Mouse (Mus musculus): ENCODE results near the gene Itprid1. TPM values are rescaled to one million over a fixed set of nuclear protein-coding genes. Genes with fewer than 3 reads are reported as not detected.

The Itprid1 gene
- polyA plus RNA-seq, 1 experiment = not detected

- TF ChIP-seq MYOD1 (IDR thresholded peaks at IDR 0.05; ENCODE audit: control insufficient read depth, insufficient read length, low read depth) (no peak), MYOG (IDR thresholded peaks at IDR 0.05; ENCODE audit: control insufficient read depth, extremely low read depth, insufficient read length) (no peak), FOSL1 (IDR thresholded peaks at IDR 0.05; ENCODE audit: insufficient read depth, low read length, poor library complexity, severe bottlenecking) (no peak), CTCF (IDR thresholded peaks at IDR 0.05; ENCODE audit: control insufficient read depth, insufficient read depth, insufficient read length) (no peak), USF1 (IDR thresholded peaks at IDR 0.05; ENCODE audit: low read depth) (no peak), CEBPB (IDR thresholded peaks at IDR 0.05; ENCODE audit: low read depth) (no peak), MAX (IDR thresholded peaks at IDR 0.05) (no peak)
- H3K79me2 ChIP-seq (ENCODE audit: control insufficient read depth, insufficient read depth) = no peaks in the 10 kb centered on the region
- H3ac ChIP-seq (ENCODE audit: control insufficient read depth, insufficient read length, low read depth) = no peak overlapping the region
Measured at GRCm38 (mm10) chr6:55901568-55902328, 65.1 kb downstream of the Itprid1 start.

GRCm38 (mm10) chr6:55902329-55902605 is 65.6 kb downstream of the Itprid1 start:
- H3K79me3 ChIP-seq (ENCODE audit: low read depth) = no peaks in the 10 kb centered on the region

More at GRCm38 (mm10) chr6:55901568-55902328, 65.1 kb downstream of the Itprid1 start:
- H3K4me3 ChIP-seq (ENCODE audit: insufficient read depth, poor library complexity, severe bottlenecking) = no peak overlapping the region
- no peaks in the 10 kb centered on the region for H3K36me3 ChIP-seq (ENCODE audit: control insufficient read depth, insufficient read depth)
- H3K79me3 ChIP-seq (ENCODE audit: low read depth) = no peaks in the 10 kb centered on the region
- H3K27me3 ChIP-seq (ENCODE audit: control insufficient read depth, insufficient read depth, insufficient read length) = no peaks in the 10 kb centered on the region

GRCm38 (mm10) chr6:55919206-55919605 is 82.5 kb downstream of the Itprid1 start:
- Histone ChIP-seq H3K4me3 (ENCODE audit: insufficient read depth, poor library complexity, severe bottlenecking) (no peak overlapping the region), H3ac (ENCODE audit: control insufficient read depth, insufficient read length, low read depth) (no peak overlapping the region), H3K79me2 (ENCODE audit: control insufficient read depth, insufficient read depth) (no peaks in the 10 kb centered on the region), H3K36me3 (ENCODE audit: control insufficient read depth, insufficient read depth) (no peaks in the 10 kb centered on the region), H3K27me3 (ENCODE audit: control insufficient read depth, insufficient read depth, insufficient read length) (no peaks in the 10 kb centered on the region), H3K79me3 (ENCODE audit: low read depth) (no peaks in the 10 kb centered on the region)
- TF ChIP-seq MYOG (IDR thresholded peaks at IDR 0.05; ENCODE audit: control insufficient read depth, extremely low read depth, insufficient read length) = no peak

More at GRCm38 (mm10) chr6:55902329-55902605, 65.6 kb downstream of the Itprid1 start:
- no peaks in the 10 kb centered on the region for H3K27me3 ChIP-seq (ENCODE audit: control insufficient read depth, insufficient read depth, insufficient read length)
- H3K4me3 ChIP-seq (ENCODE audit: insufficient read depth, poor library complexity, severe bottlenecking) = no peak overlapping the region
- H3ac ChIP-seq (ENCODE audit: control insufficient read depth, insufficient read length, low read depth) = no peak overlapping the region
- H3K36me3 ChIP-seq (ENCODE audit: control insufficient read depth, insufficient read depth) = no peaks in the 10 kb centered on the region
- no peaks in the 10 kb centered on the region for H3K79me2 ChIP-seq (ENCODE audit: control insufficient read depth, insufficient read depth)
- no peak for TF ChIP-seq MAX (IDR thresholded peaks at IDR 0.05)
- TF ChIP-seq FOSL1 (IDR thresholded peaks at IDR 0.05; ENCODE audit: insufficient read depth, low read length, poor library complexity, severe bottlenecking) = no peak
- TF ChIP-seq CEBPB (IDR thresholded peaks at IDR 0.05; ENCODE audit: low read depth) = no peak
- no peak for TF ChIP-seq CTCF (IDR thresholded peaks at IDR 0.05; ENCODE audit: control insufficient read depth, insufficient read depth, insufficient read length)

- TF ChIP-seq CTCF (IDR thresholded peaks at IDR 0.05; ENCODE audit: control insufficient read depth, insufficient read depth, insufficient read length) = no peak
- no peak for TF ChIP-seq USF1 (IDR thresholded peaks at IDR 0.05; ENCODE audit: low read depth)
- TF ChIP-seq CEBPB (IDR thresholded peaks at IDR 0.05; ENCODE audit: low read depth) = no peak
- TF ChIP-seq MYOD1 (IDR thresholded peaks at IDR 0.05; ENCODE audit: control insufficient read depth, insufficient read length, low read depth) = no peak
- TF ChIP-seq FOSL1 (IDR thresholded peaks at IDR 0.05; ENCODE audit: insufficient read depth, low read length, poor library complexity, severe bottlenecking) = no peak
- no peak for TF ChIP-seq MYOG (IDR thresholded peaks at IDR 0.05; ENCODE audit: control insufficient read depth, extremely low read depth, insufficient read length)
- TF ChIP-seq MAX (IDR thresholded peaks at IDR 0.05) = no peak
- no peak overlapping the region for H3ac ChIP-seq (ENCODE audit: control insufficient read depth, insufficient read length, low read depth)
- H3K79me2 ChIP-seq (ENCODE audit: control insufficient read depth, insufficient read depth) = no peaks in the 10 kb centered on the region
- no peaks in the 10 kb centered on the region for H3K79me3 ChIP-seq (ENCODE audit: low read depth)
- no peak overlapping the region for H3K4me3 ChIP-seq (ENCODE audit: insufficient read depth, poor library complexity, severe bottlenecking)
- H3K27me3 ChIP-seq (ENCODE audit: control insufficient read depth, insufficient read depth, insufficient read length) = no peaks in the 10 kb centered on the region
- H3K36me3 ChIP-seq (ENCODE audit: control insufficient read depth, insufficient read depth) = no peaks in the 10 kb centered on the region
Measured at GRCm38 (mm10) chr6:55920282-55920720, 83.6 kb downstream of the Itprid1 start.

- no peaks in the 10 kb centered on the region for H3K79me2 ChIP-seq (ENCODE audit: control insufficient read depth, insufficient read depth)
- TF ChIP-seq MYOD1 (IDR thresholded peaks at IDR 0.05; ENCODE audit: control insufficient read depth, insufficient read length, low read depth) (no peak), MAX (IDR thresholded peaks at IDR 0.05) (no peak), USF1 (IDR thresholded peaks at IDR 0.05; ENCODE audit: low read depth) (no peak), CEBPB (IDR thresholded peaks at IDR 0.05; ENCODE audit: low read depth) (no peak), MYOG (IDR thresholded peaks at IDR 0.05; ENCODE audit: control insufficient read depth, extremely low read depth, insufficient read length) (no peak), CTCF (IDR thresholded peaks at IDR 0.05; ENCODE audit: control insufficient read depth, insufficient read depth, insufficient read length) (no peak), FOSL1 (IDR thresholded peaks at IDR 0.05; ENCODE audit: insufficient read depth, low read length, poor library complexity, severe bottlenecking) (no peak)
- no peak overlapping the region for H3ac ChIP-seq (ENCODE audit: control insufficient read depth, insufficient read length, low read depth)
- no peaks in the 10 kb centered on the region for H3K27me3 ChIP-seq (ENCODE audit: control insufficient read depth, insufficient read depth, insufficient read length)
- H3K36me3 ChIP-seq (ENCODE audit: control insufficient read depth, insufficient read depth) = no peaks in the 10 kb centered on the region
- H3K4me3 ChIP-seq (ENCODE audit: insufficient read depth, poor library complexity, severe bottlenecking) = no peak overlapping the region
- no peaks in the 10 kb centered on the region for H3K79me3 ChIP-seq (ENCODE audit: low read depth)
Measured at GRCm38 (mm10) chr6:55920866-55921630, 84.4 kb downstream of the Itprid1 start.

Measured in C2C12 (cell line).